Mouse (Mus musculus): Measurements from ENCODE around the gene Manba.
A peak's percentile ranks its signal among the peaks of the same experiment; 100 is the strongest.

Gene Manba

DNA sequence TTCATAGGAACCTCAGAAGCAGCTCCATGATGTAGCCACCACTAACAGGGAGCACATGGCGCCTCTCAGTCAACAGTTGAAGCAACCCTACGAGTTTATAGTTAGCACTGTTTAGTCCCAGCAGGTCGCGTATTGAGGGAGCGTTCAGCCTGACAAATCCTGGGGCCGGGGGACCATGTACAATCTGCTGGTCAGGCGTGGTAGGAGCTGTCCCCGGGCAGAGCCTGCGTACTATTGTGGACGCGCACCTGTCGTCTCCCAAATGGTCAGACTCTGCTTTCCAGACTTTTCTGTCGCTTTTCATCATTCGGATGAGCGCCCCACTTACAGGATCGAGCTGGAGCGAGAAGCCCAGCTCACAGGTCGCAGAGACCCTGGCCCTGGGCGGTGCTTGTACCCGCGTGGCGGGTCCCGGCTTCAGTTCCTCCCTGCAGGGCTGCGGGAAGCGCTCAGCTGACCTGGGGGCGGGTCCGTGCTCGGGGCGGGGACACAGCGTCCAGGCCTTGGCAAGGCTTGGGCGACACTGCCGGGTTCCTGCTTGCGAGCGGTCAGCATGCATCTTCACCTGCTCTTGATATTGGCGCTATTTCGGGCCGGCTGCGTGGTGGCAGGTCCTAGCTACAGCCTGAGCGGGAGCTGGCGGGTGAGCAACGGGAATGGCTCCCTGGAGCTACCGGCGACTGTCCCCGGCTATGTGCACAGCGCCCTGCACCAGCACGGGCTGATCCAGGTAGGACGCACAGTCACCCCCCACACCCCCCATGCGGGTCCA lies at the start of gene Manba:
Gene Manba (plus strand): TSS at position 484 of the 772 bp plus-strand sequence.
- no peak for TF ChIP-seq GATA4 (IDR thresholded peaks at IDR 0.05; ENCODE audit: insufficient replicate concordance, low read length)

- no peak for TF ChIP-seq GATA4 (IDR thresholded peaks at IDR 0.05; ENCODE audit: insufficient replicate concordance, low read length)
Measured at GRCm38 (mm10) chr3:135436901-135437616, 48.4 kb upstream of the Manba start.

DNA sequence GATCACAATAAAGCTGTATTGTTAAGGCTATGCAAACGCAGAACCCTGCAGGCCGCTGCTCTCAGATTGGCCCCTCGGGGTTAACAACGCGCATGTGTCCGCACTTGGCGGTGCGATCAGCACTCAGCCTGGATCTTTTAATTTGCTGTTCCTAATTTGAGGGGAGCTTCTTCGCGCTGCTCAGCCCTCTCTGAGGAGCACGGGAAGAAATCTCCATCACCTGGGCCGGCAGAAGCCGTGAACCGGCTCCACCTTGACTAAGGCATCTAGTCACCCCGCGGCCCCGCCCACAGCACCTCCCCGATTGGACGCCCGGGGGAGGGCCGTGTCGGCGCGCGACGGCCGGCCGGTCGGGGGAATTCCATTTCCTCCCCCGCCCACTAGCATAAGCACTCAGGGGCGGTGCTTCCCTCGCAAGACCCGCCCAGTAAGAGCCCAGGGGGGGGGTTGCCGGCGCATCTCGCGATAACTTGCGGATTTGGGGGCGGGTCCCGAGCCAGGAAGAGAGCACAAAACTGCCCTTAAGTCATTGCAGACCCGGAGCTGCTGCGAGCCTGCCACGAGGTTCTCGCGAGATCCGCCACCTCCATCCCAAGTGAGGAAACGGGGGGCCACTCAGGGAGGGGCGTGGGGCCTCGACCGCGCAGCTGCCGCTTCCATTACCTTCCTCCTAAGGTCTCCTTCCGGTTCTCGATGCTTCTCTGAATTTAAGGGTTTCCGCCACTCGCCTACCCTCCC lies 47.5 kb upstream of the Manba start, which contains the start of gene Ube2d3:
Gene Ube2d3 (plus strand): TSS at position 392 of the 738 bp plus-strand sequence.
- no peak for TF ChIP-seq GATA4 (IDR thresholded peaks at IDR 0.05; ENCODE audit: insufficient replicate concordance, low read length)

- no peak for TF ChIP-seq GATA4 (IDR thresholded peaks at IDR 0.05; ENCODE audit: insufficient replicate concordance, low read length)
Measured at GRCm38 (mm10) chr3:135438531-135438912, 46.9 kb upstream of the Manba start.

- TF ChIP-seq GATA4 (IDR thresholded peaks at IDR 0.05; ENCODE audit: insufficient replicate concordance, low read length): peak; percentile 31; the same call in 1 of the 2 replicates
Measured at GRCm38 (mm10) chr3:135438913-135439531, 46.4 kb upstream of the Manba start.

- TF ChIP-seq GATA4 (IDR thresholded peaks at IDR 0.05; ENCODE audit: insufficient replicate concordance, low read length): no peak
Measured at GRCm38 (mm10) chr3:135439651-135440050, 45.8 kb upstream of the Manba start.

DNA sequence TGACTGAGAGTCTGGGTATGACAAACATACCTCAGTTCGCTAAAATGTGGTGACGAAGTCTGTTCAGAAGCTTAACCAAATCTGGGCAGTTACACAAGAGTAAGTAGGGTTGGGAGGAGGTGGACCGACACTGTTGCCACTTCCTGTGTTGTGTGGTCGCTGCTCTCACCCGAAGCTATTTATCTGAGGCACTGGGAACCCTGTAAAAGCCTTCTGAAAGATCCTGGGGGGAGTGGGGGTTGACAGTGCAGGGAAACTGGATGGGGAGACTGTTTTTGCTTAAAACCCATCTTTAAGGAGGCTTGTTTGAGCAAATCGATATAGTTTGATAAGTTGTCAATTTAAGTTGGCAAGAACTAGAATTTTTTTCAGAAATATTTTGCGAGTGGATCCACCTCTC lies 45.2 kb upstream of the Manba start:
- no peak for TF ChIP-seq GATA4 (IDR thresholded peaks at IDR 0.05; ENCODE audit: insufficient replicate concordance, low read length)

- no peak for TF ChIP-seq GATA4 (IDR thresholded peaks at IDR 0.05; ENCODE audit: insufficient replicate concordance, low read length)
Measured at GRCm38 (mm10) chr3:135440621-135441020, 44.8 kb upstream of the Manba start.

DNA sequence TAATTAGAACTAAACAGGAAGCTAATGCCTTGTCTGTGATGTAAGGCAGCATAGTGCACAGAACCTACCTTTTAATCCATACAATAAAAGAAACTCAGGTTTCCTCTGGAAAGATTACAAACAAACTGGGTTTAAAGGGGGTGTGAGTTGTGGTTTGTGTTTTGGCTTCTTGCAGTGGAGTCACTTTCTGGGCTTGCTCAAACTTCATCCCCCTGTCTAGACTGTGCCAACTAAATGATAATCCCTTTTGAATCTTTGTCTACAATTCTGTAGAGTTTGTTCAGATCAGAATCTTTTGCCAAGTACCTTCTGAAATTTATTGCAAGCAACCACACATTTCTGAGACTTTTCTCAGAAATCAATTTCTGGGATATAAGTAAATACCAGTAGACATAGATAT lies 40.5 kb upstream of the Manba start:
- TF ChIP-seq GATA4 (IDR thresholded peaks at IDR 0.05; ENCODE audit: insufficient replicate concordance, low read length): no peak

DNA sequence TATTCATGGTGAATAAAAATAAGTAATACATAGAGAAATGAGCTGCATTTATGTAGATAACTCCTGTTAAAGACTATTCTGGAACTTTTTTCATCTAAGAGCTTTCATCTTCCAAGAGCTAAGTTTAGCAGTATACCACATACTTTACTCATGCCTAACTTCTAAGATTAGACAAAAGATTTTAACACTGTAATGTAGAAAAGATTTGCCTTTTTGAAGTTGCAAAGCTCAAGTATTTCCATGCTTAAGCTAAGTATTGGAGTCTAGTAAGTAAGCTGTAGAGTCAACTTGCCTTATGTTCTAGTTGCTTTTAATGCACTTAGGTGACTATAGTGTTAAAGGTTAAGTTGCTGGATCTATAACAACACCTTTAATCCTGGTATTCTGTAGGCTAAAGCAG lies 26.4 kb upstream of the Manba start:
- no peak for TF ChIP-seq GATA4 (IDR thresholded peaks at IDR 0.05; ENCODE audit: insufficient replicate concordance, low read length)

GRCm38 (mm10) chr3:135468402-135468801 lies 17.0 kb upstream of the Manba start:
- no peak for TF ChIP-seq GATA4 (IDR thresholded peaks at IDR 0.05; ENCODE audit: insufficient replicate concordance, low read length)

GRCm38 (mm10) chr3:135469146-135469545 lies 16.3 kb upstream of the Manba start:
- TF ChIP-seq GATA4 (IDR thresholded peaks at IDR 0.05; ENCODE audit: insufficient replicate concordance, low read length): no peak

DNA sequence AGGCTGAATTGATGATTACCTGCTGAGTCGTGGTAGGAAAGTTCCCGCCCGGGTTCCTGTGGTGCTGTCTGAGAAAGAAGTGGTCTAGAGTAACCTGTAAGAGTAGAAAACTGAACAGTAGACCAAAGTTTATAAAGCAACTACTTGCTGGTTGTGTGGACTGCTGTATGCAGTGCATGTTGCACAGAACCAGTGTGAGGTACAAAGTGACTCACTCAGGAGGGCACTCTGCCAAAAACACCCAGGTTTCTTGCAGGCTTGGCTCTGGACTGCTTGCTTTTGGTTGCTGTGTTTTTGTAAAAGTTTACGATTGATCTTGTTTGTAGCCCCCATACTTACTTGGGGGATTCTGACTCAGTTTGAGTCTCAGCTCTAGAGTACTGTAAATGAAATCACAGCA lies 15.4 kb upstream of the Manba start:
- no peak for TF ChIP-seq GATA4 (IDR thresholded peaks at IDR 0.05; ENCODE audit: insufficient replicate concordance, low read length)

DNA sequence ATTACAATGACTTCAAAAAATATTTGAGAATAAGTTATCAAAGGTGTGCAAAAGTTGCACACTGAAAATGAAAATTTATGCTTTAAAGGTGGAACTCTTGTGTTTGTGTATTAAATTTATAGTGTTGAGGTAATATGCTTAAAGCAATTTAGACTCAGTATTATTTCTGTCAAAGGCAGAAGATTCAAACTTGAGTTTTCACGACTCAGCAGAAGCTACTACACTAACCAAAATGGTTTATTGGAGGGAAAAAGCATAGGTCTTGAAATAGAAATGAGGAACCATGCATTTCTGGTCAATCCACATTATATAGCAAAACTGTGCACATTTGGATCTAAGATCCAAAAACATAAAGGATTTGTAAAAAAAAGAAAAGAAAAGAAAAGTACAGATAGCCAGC lies 14.6 kb upstream of the Manba start:
- TF ChIP-seq GATA4 (IDR thresholded peaks at IDR 0.05; ENCODE audit: insufficient replicate concordance, low read length): no peak

DNA sequence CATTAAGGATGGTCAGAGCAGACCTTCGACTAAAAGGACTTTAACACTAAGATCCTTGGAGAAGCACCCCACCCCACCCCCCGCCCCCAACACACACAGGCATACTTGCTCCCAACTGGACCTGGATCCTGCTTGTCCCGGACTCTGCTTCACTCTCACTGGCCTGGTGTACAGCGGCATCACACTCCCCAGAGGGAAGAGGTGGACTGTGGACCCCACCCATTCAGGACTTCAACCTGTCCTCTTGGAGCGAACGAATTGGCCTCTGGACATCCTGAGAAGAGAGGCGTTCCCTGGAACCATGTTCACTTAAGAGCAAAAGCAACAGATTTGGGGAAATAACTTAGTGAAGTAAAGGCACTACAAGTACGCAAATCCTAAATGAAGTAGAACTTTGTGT lies 10.4 kb upstream of the Manba start:
- no peak for TF ChIP-seq GATA4 (IDR thresholded peaks at IDR 0.05; ENCODE audit: insufficient replicate concordance, low read length)
